Mouse (Mus musculus) heart, postnatal 0 days (tissue): ENCODE data around the gene Myh11.

ENCODE experiments used
- CTCF ChIP-seq: IDR thresholded peaks from 2 replicates; pipeline ENCODE4 v1.5.1; 2016; ENCODE audit warnings: antibody characterized with exemption, control low read depth, low read depth
- EP300 ChIP-seq: IDR thresholded peaks from 2 replicates; pipeline ENCODE4 v1.6.1; 2016; ENCODE audit warnings: antibody characterized with exemption, low read depth

GRCm38 (mm10) chr16:14158536-14158935, 132.6 kb downstream of the Myh11 start:
- TF ChIP-seq CTCF: no peak
- TF ChIP-seq EP300: no peak
